Mouse (Mus musculus): ENCODE results near the gene Chd1l. TPM values are rescaled to one million over a fixed set of nuclear protein-coding genes. Genes with fewer than 3 reads are reported as not detected.
A peak's percentile ranks its signal among the peaks of the same experiment; 100 is the strongest.

Chd1l gene
- polyA plus RNA-seq, 1 experiment from 2014 or later = 9.6 TPM

GRCm38 (mm10) chr3:97651604-97652003, 41.6 kb upstream of the Chd1l start:
- Histone ChIP-seq H3K27ac (ENCODE audit: low read length) (no peak overlapping the region), H3K4me3 (ENCODE audit: low read depth, low read length) (no peak overlapping the region), H3K4me1 (ENCODE audit: insufficient read depth, low read depth, low read length) (no peaks in the 10 kb centered on the region), H3K9me3 (ENCODE audit: low read length) (no peaks in the 10 kb centered on the region), H3K9ac (replicated peaks; ENCODE audit: low read depth) (no peak overlapping the region), H3K4me2 (replicated peaks; ENCODE audit: low read depth, low read length) (no peak overlapping the region), H3K27me3 (replicated peaks; ENCODE audit: insufficient read depth, low read length) (no peaks in the 10 kb centered on the region), H3K36me3 (ENCODE audit: insufficient read depth, low read length) (no peaks in the 10 kb centered on the region)
- WGBS = 61% methylated on average over 10 of the region's 10 CpGs
- DNase-seq (ENCODE audit: low spot score) (no peak), ATAC-seq (no peak)
- TF ChIP-seq CTCF (IDR thresholded peaks at IDR 0.05) (no peak), EP300 (IDR thresholded peaks at IDR 0.05) (no peak)

GRCm38 (mm10) chr3:97649469-97649868, 39.5 kb upstream of the Chd1l start:
- ATAC-seq (no peak), DNase-seq (ENCODE audit: low spot score) (no peak)
- no peaks in the 10 kb centered on the region for H3K36me3 ChIP-seq (ENCODE audit: insufficient read depth, low read length)
- no peaks in the 10 kb centered on the region for H3K27me3 ChIP-seq (replicated peaks; ENCODE audit: insufficient read depth, low read length)
- no peak overlapping the region for H3K4me2 ChIP-seq (replicated peaks; ENCODE audit: low read depth, low read length)
- no peak overlapping the region for H3K4me3 ChIP-seq (ENCODE audit: low read depth, low read length)
- no peaks in the 10 kb centered on the region for H3K9me3 ChIP-seq (ENCODE audit: low read length)
- WGBS = 65% methylated on average over 6 of the region's 6 CpGs
- H3K9ac ChIP-seq (replicated peaks; ENCODE audit: low read depth) = no peak overlapping the region
- no peak overlapping the region for H3K27ac ChIP-seq (ENCODE audit: low read length)
- H3K4me1 ChIP-seq (ENCODE audit: insufficient read depth, low read depth, low read length) = no peaks in the 10 kb centered on the region
- TF ChIP-seq CTCF (IDR thresholded peaks at IDR 0.05) (no peak), EP300 (IDR thresholded peaks at IDR 0.05) (no peak)

GRCm38 (mm10) chr3:97649022-97649421, 39.0 kb upstream of the Chd1l start:
- no peaks in the 10 kb centered on the region for H3K36me3 ChIP-seq (ENCODE audit: insufficient read depth, low read length)
- DNase-seq (ENCODE audit: low spot score) = no peak
- no peaks in the 10 kb centered on the region for H3K27me3 ChIP-seq (replicated peaks; ENCODE audit: insufficient read depth, low read length)
- H3K4me1 ChIP-seq (ENCODE audit: insufficient read depth, low read depth, low read length) = no peaks in the 10 kb centered on the region
- H3K9me3 ChIP-seq (ENCODE audit: low read length) = no peaks in the 10 kb centered on the region
- H3K4me3 ChIP-seq (ENCODE audit: low read depth, low read length) = no peak overlapping the region
- no peak overlapping the region for H3K27ac ChIP-seq (ENCODE audit: low read length)
- H3K4me2 ChIP-seq (replicated peaks; ENCODE audit: low read depth, low read length) = no peak overlapping the region
- no peak for ATAC-seq
- WGBS = 68% methylated on average over 3 of the region's 3 CpGs
- TF ChIP-seq CTCF (IDR thresholded peaks at IDR 0.05) = no peak
- no peak for TF ChIP-seq EP300 (IDR thresholded peaks at IDR 0.05)
- no peak overlapping the region for H3K9ac ChIP-seq (replicated peaks; ENCODE audit: low read depth)

GRCm38 (mm10) chr3:97648518-97648917, 38.5 kb upstream of the Chd1l start:
- ATAC-seq (no peak), DNase-seq (ENCODE audit: low spot score) (no peak)
- 22% methylated on average over 1 of the region's 1 CpGs for WGBS
- Histone ChIP-seq H3K9ac (replicated peaks; ENCODE audit: low read depth) (no peak overlapping the region), H3K27ac (ENCODE audit: low read length) (no peak overlapping the region), H3K4me1 (ENCODE audit: insufficient read depth, low read depth, low read length) (no peaks in the 10 kb centered on the region), H3K4me3 (ENCODE audit: low read depth, low read length) (no peak overlapping the region), H3K9me3 (ENCODE audit: low read length) (no peaks in the 10 kb centered on the region), H3K36me3 (ENCODE audit: insufficient read depth, low read length) (no peaks in the 10 kb centered on the region), H3K27me3 (replicated peaks; ENCODE audit: insufficient read depth, low read length) (no peaks in the 10 kb centered on the region), H3K4me2 (replicated peaks; ENCODE audit: low read depth, low read length) (no peak overlapping the region)
- TF ChIP-seq EP300 (IDR thresholded peaks at IDR 0.05) (no peak), CTCF (IDR thresholded peaks at IDR 0.05) (no peak)

GRCm38 (mm10) chr3:97642001-97642400, 32.0 kb upstream of the Chd1l start:
- H3K9ac ChIP-seq (replicated peaks; ENCODE audit: low read depth) = no peak overlapping the region
- H3K4me2 ChIP-seq (replicated peaks; ENCODE audit: low read depth, low read length) = no peak overlapping the region
- H3K36me3 ChIP-seq (ENCODE audit: insufficient read depth, low read length) = no peaks in the 10 kb centered on the region
- DNase-seq (ENCODE audit: low spot score) = no peak
- WGBS = 68% methylated on average over 9 of the region's 9 CpGs
- no peaks in the 10 kb centered on the region for H3K4me1 ChIP-seq (ENCODE audit: insufficient read depth, low read depth, low read length)
- no peaks in the 10 kb centered on the region for H3K9me3 ChIP-seq (ENCODE audit: low read length)
- no peaks in the 10 kb centered on the region for H3K27me3 ChIP-seq (replicated peaks; ENCODE audit: insufficient read depth, low read length)
- TF ChIP-seq CTCF (IDR thresholded peaks at IDR 0.05) (no peak), EP300 (IDR thresholded peaks at IDR 0.05) (no peak)
- H3K4me3 ChIP-seq (ENCODE audit: low read depth, low read length) = no peak overlapping the region
- H3K27ac ChIP-seq (ENCODE audit: low read length) = no peak overlapping the region
- ATAC-seq = no peak

- no peaks in the 10 kb centered on the region for H3K4me1 ChIP-seq (ENCODE audit: insufficient read depth, low read depth, low read length)
- WGBS = 94% methylated on average over 4 of the region's 4 CpGs
- no peak for DNase-seq (ENCODE audit: low spot score)
- no peak overlapping the region for H3K4me3 ChIP-seq (ENCODE audit: low read depth, low read length)
- ATAC-seq = no peak
- H3K36me3 ChIP-seq (ENCODE audit: insufficient read depth, low read length) = no peaks in the 10 kb centered on the region
- H3K27me3 ChIP-seq (replicated peaks; ENCODE audit: insufficient read depth, low read length) = no peaks in the 10 kb centered on the region
- no peak overlapping the region for H3K27ac ChIP-seq (ENCODE audit: low read length)
- H3K9ac ChIP-seq (replicated peaks; ENCODE audit: low read depth) = no peak overlapping the region
- TF ChIP-seq CTCF (IDR thresholded peaks at IDR 0.05) = no peak
- TF ChIP-seq EP300 (IDR thresholded peaks at IDR 0.05) = no peak
- no peak overlapping the region for H3K4me2 ChIP-seq (replicated peaks; ENCODE audit: low read depth, low read length)
- no peaks in the 10 kb centered on the region for H3K9me3 ChIP-seq (ENCODE audit: low read length)
Measured at GRCm38 (mm10) chr3:97641396-97641795, 31.4 kb upstream of the Chd1l start.

- WGBS = 23% methylated on average over 3 of the region's 3 CpGs
- 0 out of 2 replicates have a peak, but pooled peaks have one; percentile 21 for TF ChIP-seq CTCF (IDR thresholded peaks at IDR 0.05)
- peak; percentile 43 for TF ChIP-seq EP300 (IDR thresholded peaks at IDR 0.05)
Measured at GRCm38 (mm10) chr3:97634288-97634761, 24.3 kb upstream of the Chd1l start.

More at GRCm38 (mm10) chr3:97634288-97634761, 24.3 kb upstream of the Chd1l start:
- Histone ChIP-seq H3K4me3 (ENCODE audit: low read depth, low read length) (no peak overlapping the region), H3K36me3 (ENCODE audit: insufficient read depth, low read length) (no peaks in the 10 kb centered on the region), H3K9ac (replicated peaks; ENCODE audit: low read depth) (no peak overlapping the region), H3K4me1 (ENCODE audit: insufficient read depth, low read depth, low read length) (peaks cover 3% of the 10 kb centered on the region), H3K27me3 (replicated peaks; ENCODE audit: insufficient read depth, low read length) (no peaks in the 10 kb centered on the region), H3K4me2 (replicated peaks; ENCODE audit: low read depth, low read length) (no peak overlapping the region), H3K9me3 (ENCODE audit: low read length) (no peaks in the 10 kb centered on the region), H3K27ac (ENCODE audit: low read length) (no peak overlapping the region)
- ATAC-seq (peak; percentile 85), DNase-seq (ENCODE audit: low spot score) (peak; percentile 87)
